Mouse (Mus musculus) spleen, adult 18-20 months (tissue): ENCODE data around the gene Zcchc14.
"Not testable (repeated sequence)": the region's sequence is repeated elsewhere in the genome, so short reads cannot be mapped to it uniquely, and the experiment has no call there.

Experiments used
- DNase-seq, 2 experiments: peaks; one replicate each; pipeline ENCODE4 v3.0.0; 2022; ENCODE audit warnings: mixed read lengths in 2 of 2

The Zcchc14 gene

DNA sequence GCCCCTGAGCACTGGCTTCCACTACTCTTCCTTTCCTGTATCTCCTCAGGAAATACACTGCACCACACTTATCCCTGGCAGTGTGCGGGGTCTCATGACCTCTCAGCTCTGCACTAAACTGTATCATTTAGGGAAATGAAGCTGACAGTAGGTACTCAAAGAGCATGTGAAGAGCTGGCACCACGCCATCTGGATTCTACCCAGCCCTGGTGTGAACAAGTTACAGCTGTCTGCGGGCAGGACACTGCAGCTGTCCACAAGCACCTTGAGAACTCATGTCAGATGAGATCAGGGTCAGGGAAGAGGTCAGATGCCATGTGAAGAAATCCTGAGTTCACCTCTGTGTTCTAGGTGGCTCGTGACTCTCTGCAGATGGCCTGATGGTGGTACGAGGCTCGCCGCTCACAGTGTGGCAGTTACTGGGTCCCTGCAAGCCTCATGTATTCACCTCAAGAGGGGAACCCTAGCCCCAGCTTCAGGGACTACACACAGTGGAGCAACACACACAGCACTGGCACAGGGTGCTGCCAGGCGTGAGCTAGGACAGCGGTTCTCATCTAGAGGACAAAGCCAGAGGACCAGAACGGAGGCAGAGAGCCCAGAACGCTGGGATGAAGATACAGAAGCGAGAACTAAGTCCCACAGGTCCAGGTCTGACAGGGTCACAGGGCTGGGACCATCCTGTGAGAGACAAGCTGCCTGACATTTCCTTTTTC lies 31.7 kb downstream of the Zcchc14 start:
- DNase-seq, result no peak

- DNase-seq, result no peak
Observed at GRCm38 (mm10) chr8:121619401-121619995, 33.2 kb downstream of the Zcchc14 start.

DNA sequence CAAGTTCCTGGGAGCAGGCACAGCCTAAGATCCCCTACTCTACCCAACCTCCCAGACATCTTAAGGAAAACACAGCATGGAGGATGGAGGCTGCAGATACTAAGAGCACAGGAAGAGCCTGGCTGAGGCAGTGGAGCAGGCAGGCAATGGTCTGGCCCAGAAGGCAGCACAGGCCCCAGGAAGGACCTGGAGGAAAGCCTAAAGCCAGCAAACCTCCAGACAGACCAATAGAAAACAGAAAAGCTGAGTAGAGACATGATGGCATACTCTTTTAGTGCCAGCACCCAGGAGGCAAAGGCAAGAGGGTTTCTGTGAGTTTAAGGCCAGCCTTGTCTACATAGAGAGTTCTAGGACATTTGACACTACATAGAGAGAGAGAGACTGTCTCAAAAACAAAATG lies 39.3 kb downstream of the Zcchc14 start:
- no peak for DNase-seq

GRCm38 (mm10) chr8:121609916-121610315 lies 42.8 kb downstream of the Zcchc14 start:
- DNase-seq, result no peak

GRCm38 (mm10) chr8:121609251-121609650 lies 43.5 kb downstream of the Zcchc14 start:
- DNase-seq, result no peak

GRCm38 (mm10) chr8:121607661-121608060 lies 45.0 kb downstream of the Zcchc14 start:
- DNase-seq, result no peak

- no peak for DNase-seq
Observed at GRCm38 (mm10) chr8:121603801-121604200, 48.9 kb downstream of the Zcchc14 start.

GRCm38 (mm10) chr8:121602860-121603259 lies 49.8 kb downstream of the Zcchc14 start:
- DNase-seq, result peak in 1 of 2 experiments; percentile 35

DNA sequence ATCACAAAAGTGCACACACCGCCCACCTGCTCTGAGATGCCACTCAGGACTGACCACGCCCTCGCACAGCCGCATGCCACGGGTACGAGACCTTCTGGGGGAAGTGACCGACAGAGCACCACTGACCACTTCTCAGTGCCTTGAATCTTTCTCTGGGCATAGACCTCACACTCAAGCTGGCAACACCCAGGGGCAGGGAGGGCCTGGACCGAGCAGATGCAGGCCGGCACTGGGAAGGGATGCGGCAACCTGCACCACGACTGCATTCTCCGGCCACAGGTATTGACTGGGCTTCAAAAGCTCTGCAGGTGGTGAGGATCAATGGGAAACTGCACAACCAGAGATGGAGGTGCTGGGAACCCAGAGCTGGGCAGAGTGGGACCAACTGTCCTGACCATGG lies 50.3 kb downstream of the Zcchc14 start:
- DNase-seq, result no peak

DNA sequence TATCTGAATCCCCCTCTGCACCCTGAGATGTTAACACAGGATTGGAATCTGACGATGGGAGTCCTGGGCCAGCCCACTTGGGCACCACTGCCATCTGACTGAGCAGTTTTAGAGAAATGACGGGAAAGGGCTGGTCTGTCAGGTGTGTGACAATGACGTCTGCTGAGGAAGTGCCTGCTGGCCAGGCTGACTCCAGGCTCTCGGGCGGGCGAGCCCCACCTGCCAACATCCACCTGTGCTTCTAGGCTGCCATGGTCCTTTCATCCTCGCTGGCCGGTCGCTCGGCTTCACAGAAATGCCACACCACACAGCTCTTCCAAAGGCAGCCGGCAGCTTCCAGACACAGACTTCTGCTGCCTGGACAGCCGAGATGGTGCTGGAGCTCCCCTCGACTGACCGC lies 52.9 kb downstream of the Zcchc14 start:
- no peak for DNase-seq

- DNase-seq, result peak; percentile 54 to 75
Observed at GRCm38 (mm10) chr8:121598892-121599291, 53.8 kb downstream of the Zcchc14 start.

- no peak for DNase-seq
Observed at GRCm38 (mm10) chr8:121598190-121598589, 54.5 kb downstream of the Zcchc14 start.

GRCm38 (mm10) chr8:121597492-121597891 lies 55.2 kb downstream of the Zcchc14 start:
- not testable (repeated sequence) for DNase-seq

DNA sequence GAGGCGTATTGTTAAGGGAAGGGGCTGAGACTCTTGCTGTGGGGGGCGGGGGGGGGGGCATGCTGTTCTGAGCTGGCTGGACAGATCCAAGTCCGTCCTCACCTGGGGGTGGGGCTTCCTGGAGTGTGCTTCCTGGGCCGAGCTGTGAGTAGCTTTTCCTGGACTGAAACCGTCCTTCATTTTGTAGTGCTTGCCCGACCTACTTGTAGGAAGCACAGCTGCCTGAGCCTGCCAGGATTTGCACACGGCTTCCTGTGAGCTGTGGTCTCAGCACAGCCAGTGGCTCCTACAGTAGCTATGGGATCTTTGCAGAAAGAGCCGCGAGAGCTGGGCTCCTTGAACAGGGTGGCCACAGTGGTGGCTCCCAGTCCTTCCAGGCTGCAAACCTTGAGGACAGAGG lies 58.7 kb downstream of the Zcchc14 start:
- DNase-seq, result no peak

- no peak for DNase-seq
Observed at GRCm38 (mm10) chr8:121593293-121593692, 59.4 kb downstream of the Zcchc14 start.

DNA sequence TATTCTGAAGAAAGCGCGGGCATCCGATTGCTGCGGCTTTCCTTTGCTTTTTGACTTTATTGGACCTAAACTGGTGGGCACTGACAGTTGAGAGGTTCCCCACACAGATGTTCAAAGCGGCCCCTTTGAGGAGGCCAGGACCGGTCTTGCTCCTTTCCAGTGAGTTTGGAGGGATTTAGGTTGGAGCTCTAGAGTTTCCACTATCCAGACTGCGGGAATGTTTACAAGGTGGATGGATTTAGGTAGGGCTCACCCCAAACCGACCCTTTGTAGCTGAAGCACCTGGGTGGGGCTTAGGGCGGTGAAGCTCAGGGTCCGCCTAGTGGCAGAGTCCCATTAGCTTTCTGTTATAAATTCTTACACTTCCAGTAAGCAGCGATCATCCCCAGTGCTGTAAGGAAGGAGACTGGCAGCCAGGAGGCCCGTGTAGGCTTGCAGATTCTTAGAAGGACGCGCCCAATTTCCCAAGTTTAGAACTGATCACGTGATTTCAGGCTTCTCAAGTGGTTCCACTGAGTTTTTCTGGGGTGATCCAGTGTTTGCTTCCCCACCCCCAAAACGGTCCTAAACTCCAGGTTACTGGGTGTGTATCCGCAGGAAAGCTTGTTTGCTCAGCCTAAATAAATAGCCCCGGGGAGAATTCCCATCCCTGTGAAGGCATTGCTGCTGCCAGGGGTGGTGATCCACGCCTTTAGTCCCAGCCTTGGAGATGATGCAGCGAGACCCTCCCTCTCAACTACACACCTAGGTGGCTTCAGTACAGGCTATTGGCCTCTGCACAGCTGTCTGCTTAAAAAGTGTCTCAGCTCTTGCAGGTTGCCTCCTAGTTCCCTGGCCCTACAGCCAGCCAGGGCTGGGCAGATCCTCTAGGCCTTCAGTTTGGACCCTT lies 61.3 kb downstream of the Zcchc14 start:
- peak in 1 of 2 experiments; percentile 43 for DNase-seq

DNA sequence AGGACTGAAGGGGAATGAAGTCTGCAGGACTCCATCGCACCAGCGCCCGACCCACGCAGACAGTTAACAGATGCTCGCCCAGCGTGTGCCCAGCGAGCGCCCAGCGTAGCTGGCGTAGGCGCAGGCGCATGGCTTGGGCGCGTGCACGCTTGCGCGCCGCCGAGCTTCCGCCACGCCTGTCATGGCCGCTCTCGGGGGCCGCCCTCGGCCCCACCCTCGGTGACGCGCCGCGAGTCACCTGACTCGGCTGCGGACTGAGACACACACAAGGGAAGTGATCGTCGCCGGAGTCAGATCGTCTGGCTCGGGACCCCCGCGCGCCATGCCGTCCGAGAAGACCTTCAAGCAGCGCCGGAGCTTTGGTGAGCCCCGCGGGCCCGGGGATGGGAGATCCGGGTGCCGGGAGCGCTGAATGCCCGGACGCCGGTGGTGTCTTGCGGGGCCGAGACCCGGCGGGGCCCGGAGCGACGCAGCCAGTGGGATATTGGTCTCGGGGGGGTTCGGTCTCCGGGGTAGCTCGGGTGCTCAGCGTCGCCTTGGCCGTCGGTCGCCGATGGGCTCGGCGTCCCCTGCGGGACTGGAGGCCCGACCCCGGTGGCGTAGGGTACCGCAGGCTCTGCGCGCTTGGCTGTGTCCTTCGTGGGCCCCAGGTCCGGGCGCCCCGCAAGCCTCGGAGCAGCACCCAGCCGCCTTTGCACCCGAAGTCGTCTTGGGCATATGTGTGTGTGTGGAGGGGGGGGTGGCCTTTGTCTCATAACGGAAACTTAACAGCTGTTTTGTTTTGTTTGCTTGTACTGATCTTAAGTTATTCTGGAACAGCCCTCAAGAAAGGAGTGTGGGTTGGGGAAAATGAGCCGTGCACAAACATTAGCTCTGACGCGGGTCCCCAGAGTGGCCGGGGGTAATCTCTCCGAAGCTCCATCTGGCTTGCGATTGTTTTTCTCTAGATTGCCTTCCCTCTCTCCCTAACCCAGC lies 62.2 kb downstream of the Zcchc14 start, which contains the start of gene Map1lc3b:
TSS of gene Map1lc3b (plus strand) at position 159 of the 975 bp plus-strand sequence.
- peak; percentile 93 to 97 for DNase-seq

GRCm38 (mm10) chr8:121589205-121589726 lies 63.4 kb downstream of the Zcchc14 start:
- no peak for DNase-seq

DNA sequence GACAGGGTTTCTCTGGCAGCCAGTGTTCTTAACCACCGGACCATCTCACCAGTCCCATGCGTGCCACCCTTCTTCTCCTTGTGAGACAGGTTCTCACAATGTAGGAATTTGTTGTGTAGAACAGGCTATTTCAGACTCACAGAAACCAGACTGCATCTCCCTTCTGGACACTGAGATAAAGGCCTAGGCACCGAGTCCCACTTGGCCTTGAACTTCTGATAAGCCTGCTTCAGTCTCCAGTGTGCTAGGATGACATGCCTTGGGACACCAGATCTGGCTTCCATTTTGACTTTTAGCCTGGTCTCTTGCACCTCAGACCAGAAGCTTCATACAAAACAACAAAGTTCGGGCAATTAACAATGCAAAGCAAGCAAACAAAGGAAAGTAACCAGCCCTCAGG lies 64.0 kb downstream of the Zcchc14 start:
- DNase-seq, result no peak

- peak; percentile 98 to 99 for DNase-seq
Observed at GRCm38 (mm10) chr8:121585159-121585825, 67.4 kb downstream of the Zcchc14 start.

GRCm38 (mm10) chr8:121584730-121585129 lies 68.0 kb downstream of the Zcchc14 start:
- DNase-seq, result no peak
